Mouse (Mus musculus) ES-E14 (cell line): Measurements from ENCODE around the gene Anks1b. TPM values are rescaled to one million over a fixed set of nuclear protein-coding genes. Genes with fewer than 3 reads are reported as not detected.

Source experiments
- DNase-seq: peaks from one replicate; pipeline ENCODE4 v3.0.0-alpha.2; 2013; ENCODE audit warnings: low read depth, low spot score
- H3K27ac ChIP-seq: 2 replicates; pipeline ENCODE4 v1.5.1; 2012; ENCODE audit warnings: low read depth, mild to moderate bottlenecking, low read length, moderate library complexity, mixed read lengths; ENCODE audit not compliant: poor library complexity, insufficient read depth, severe bottlenecking
- H3K36me3 ChIP-seq: 2 replicates; pipeline ENCODE4 v1.6.1; 2012; ENCODE audit warnings: mild to moderate bottlenecking, low read length, moderate library complexity, mixed read lengths; ENCODE audit not compliant: control insufficient read depth, poor library complexity, insufficient read depth, severe bottlenecking
- H3K4me1 ChIP-seq, 2 experiments: fragments of 150-350 bp in 1 of 2; sonication (generic) in 1 of 2; 2 replicates each; pipeline ENCODE4 v1.6.1; 2012; ENCODE audit warnings: low read length in 2 of 2, mild to moderate bottlenecking in 1 of 2, mixed read lengths in 1 of 2; ENCODE audit not compliant: control insufficient read depth in 2 of 2, insufficient read depth in 2 of 2, poor library complexity in 1 of 2
- H3K4me3 ChIP-seq, 2 experiments: fragments of 150-350 bp in 1 of 2; sonication (generic) in 1 of 2; 2 replicates each; pipeline ENCODE4 v1.5.1; 2012; ENCODE audit warnings: low read length in 2 of 2, low read depth in 1 of 2, mild to moderate bottlenecking in 1 of 2, mixed read lengths in 1 of 2; ENCODE audit not compliant: insufficient read depth in 1 of 2, poor library complexity in 1 of 2, severe bottlenecking in 1 of 2
- H3K9ac ChIP-seq: 2 replicates; pipeline ENCODE4 v1.6.1; 2012; ENCODE audit warnings: low read depth, mild to moderate bottlenecking, low read length, mixed read lengths; ENCODE audit not compliant: poor library complexity, insufficient read depth, severe bottlenecking
- H3K9me3 ChIP-seq: fragments of 150-350 bp; sonication (generic); 2 replicates; pipeline ENCODE4 v1.6.1; 2012; ENCODE audit warnings: low read depth, mild to moderate bottlenecking, low read length; ENCODE audit not compliant: control insufficient read depth, insufficient read depth
- CHD2 ChIP-seq: IDR thresholded peaks from 2 replicates; pipeline ENCODE4 v1.6.1; 2014; ENCODE audit warnings: mild to moderate bottlenecking, low read depth, low read length, inconsistent platforms
- HCFC1 ChIP-seq: IDR thresholded peaks from 2 replicates; pipeline ENCODE4 v1.6.1; 2012; ENCODE audit warnings: low read length, inconsistent platforms, borderline replicate concordance; ENCODE audit not compliant: insufficient read depth
- MAFK ChIP-seq: IDR thresholded peaks from 2 replicates; pipeline ENCODE4 v1.6.1; 2014; ENCODE audit warnings: mild to moderate bottlenecking, low read depth, low read length, inconsistent platforms; ENCODE audit not compliant: insufficient read depth
- ZC3H11A ChIP-seq: IDR thresholded peaks from 2 replicates; pipeline ENCODE4 v1.6.1; 2012; ENCODE audit warnings: low read depth, mild to moderate bottlenecking, inconsistent platforms, low read length, borderline replicate concordance
- ZNF384 ChIP-seq: IDR thresholded peaks from 2 replicates; pipeline ENCODE4 v1.6.1; 2012; ENCODE audit warnings: low read depth, low read length, inconsistent platforms
- in situ Hi-C, 2 experiments: fragments of 600-800 bp; cut with MboI; formaldehyde crosslinking; loops; one replicate each; pipeline ENCODE4 v1.15.1; 2025; ENCODE audit warnings: low sequenced_read_pairs in 2 of 2, inconsistent platforms in 1 of 2; ENCODE audit not compliant: unreplicated experiment in 2 of 2
- total RNA-seq: library from RNA; depleted of rRNA; stranded (reverse); fragments of 300-350 nt; gene quantifications from 2 replicates; pipeline ENCODE4 v1.2.3, GENCODE M21; 2012; rRNA removed

Gene Anks1b
- total RNA-seq, 1 experiment = 2.6 TPM

DNA sequence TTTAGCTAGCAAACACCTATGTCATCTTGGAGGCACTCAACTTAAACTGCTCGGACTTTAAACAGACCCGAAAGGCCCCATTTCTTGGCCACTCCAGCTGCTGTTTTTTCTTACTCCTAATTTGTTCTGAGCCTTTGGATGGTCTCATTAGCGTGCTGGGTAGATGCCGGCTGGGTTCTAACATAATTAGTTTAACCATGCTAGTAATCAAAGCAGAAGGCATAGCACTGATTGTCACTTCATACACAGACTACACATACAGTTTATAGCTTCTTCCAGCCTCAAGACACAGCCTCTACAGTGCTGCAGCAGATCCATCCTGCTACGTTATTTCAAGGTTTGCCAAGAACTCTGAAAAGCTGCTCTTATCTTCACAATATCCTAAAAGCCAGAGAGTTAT is 1120.6 kb downstream of the Anks1b start:
- Histone ChIP-seq H3K4me1 (no peaks in the 10 kb centered on the region), H3K9me3 (no peaks in the 10 kb centered on the region), H3K9ac (no peak overlapping the region), H3K27ac (no peak overlapping the region), H3K36me3 (peaks cover 5% of the 10 kb centered on the region; the same call in 1 of the 2 replicates), H3K4me3 (no peak overlapping the region)
- DNase-seq = no peak
- in situ Hi-C loops = no loop called here
- TF ChIP-seq MAFK (no peak), ZNF384 (no peak), CHD2 (no peak), ZC3H11A (no peak)

DNA sequence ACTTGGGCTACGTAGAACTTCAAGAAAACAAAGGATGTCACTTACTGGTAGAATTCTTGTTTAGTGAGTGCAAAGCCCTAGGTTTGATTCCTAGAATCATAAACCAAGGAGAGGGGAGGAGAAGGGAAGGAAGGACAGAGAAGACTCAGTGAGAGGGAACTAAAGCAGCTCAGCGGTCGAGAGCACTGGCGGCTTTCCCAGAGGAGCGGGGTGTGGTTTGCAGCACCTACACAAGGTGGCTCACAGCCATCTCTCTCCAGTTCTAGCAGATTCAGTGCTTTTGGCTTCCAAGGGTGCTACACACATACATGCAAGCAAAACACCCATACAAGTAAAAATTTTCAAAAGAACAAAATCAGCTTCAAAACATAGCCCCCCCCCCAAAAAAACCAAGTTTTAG is 1126.6 kb downstream of the Anks1b start:
- DNase-seq = no peak
- in situ Hi-C loops = no loop called here
- Histone ChIP-seq H3K9me3 (no peaks in the 10 kb centered on the region), H3K4me1 (no peaks in the 10 kb centered on the region), H3K9ac (no peak overlapping the region), H3K36me3 (peaks cover 3% of the 10 kb centered on the region; the same call in 1 of the 2 replicates), H3K4me3 (no peak overlapping the region), H3K27ac (no peak overlapping the region)
- TF ChIP-seq MAFK = no peak
- no peak for TF ChIP-seq ZC3H11A
- TF ChIP-seq CHD2 = no peak
- no peak for TF ChIP-seq HCFC1
- no peak for TF ChIP-seq ZNF384

DNA sequence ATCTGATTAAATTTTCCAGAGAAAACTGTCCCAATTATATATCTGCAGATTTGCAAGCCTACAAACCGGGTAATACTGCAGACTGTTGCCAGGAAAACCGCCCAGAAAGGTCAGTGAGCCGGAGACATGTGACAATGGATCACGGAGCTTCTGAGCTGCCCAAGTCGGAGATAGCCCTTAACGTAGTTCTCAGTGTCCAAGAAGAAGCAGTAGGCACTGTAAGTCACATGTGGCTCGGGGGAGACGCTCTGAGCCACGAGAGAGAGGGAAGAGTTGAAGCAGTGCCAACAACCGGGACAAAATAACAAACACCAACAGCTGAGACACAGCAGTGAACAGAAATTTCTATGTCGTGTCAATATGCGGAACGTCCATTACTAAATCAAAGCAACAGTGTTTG is 1128.1 kb downstream of the Anks1b start:
- no peak for DNase-seq
- in situ Hi-C loops = no loop called here

DNA sequence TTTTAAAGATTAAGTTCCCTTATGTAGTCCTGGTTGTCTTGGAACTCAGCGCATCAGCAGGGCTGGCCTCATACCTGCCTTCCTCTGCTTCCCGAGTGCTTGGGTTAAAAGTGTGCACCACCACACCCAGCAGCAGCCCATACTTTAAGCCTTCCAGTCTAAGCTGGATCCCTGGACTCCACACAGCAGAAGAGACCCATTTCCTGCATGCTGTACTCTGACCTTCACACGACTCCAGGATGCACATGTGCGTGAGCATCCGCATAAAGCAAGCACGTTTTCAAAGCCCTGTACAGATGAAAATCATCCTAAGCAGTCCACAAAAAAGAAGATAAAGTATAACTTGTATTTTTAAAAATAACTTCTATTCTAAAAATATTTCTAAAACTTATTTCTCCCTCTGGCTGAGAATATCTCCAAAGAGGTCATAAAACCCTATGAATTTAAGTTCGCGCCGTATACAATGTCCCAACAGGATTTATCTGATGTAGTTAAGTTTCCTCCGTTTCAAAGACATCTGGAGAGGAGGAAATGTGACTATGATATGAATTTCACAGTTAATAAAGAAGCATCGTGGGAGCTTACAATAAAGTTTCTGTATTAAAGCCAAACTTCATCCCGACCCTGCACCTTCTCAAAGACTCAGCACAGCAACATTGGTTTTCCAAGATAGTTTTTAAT is 1132.7 kb downstream of the Anks1b start:
- Histone ChIP-seq H3K9me3 (no peaks in the 10 kb centered on the region), H3K9ac (no peak overlapping the region), H3K27ac (no peak overlapping the region), H3K4me3 (no peak overlapping the region), H3K36me3 (no peaks in the 10 kb centered on the region; the same call in 1 of the 2 replicates), H3K4me1 (no peaks in the 10 kb centered on the region)
- TF ChIP-seq MAFK (no peak), HCFC1 (no peak), ZC3H11A (no peak)
- no peak for DNase-seq
- in situ Hi-C loops = no loop called here

More for the DNA sequence above, 1128.1 kb downstream of the Anks1b start:
- H3K9ac ChIP-seq = no peak overlapping the region
- H3K27ac ChIP-seq = no peak overlapping the region
- no peaks in the 10 kb centered on the region for H3K9me3 ChIP-seq
- H3K36me3 ChIP-seq = no peaks in the 10 kb centered on the region; the same call in 1 of the 2 replicates
- TF ChIP-seq HCFC1 (no peak), ZNF384 (no peak), CHD2 (no peak), ZC3H11A (no peak), MAFK (no peak)
- no peak overlapping the region for H3K4me3 ChIP-seq
- no peaks in the 10 kb centered on the region for H3K4me1 ChIP-seq

Other genes starting within 250 kb of the Anks1b start
- gene Scyl2, start 187.2 kb upstream of the Anks1b start, total RNA-seq = 14.5 and 17.7 TPM in 2 replicates
- gene Actr6, start 141.2 kb upstream of the Anks1b start, total RNA-seq = 13.8 and 17.2 TPM in 2 replicates
- 32.3 and 34.5 TPM in 2 replicates for gene Uhrf1bp1l, start 128.5 kb upstream of the Anks1b start, total RNA-seq